Mouse (Mus musculus): ENCODE measurements around the gene Etv6. TPM values are rescaled to one million over a fixed set of nuclear protein-coding genes. Genes with fewer than 3 reads are reported as not detected.
"Not testable (repeated sequence)": the region's sequence is repeated elsewhere in the genome, so short reads cannot be mapped to it uniquely, and the experiment has no call there.

Gene Etv6
- polyA plus RNA-seq (2012; ENCODE audit: insufficient read depth, insufficient read length, missing spikeins): 8.6 and 10.5 TPM in 2 replicates

DNA sequence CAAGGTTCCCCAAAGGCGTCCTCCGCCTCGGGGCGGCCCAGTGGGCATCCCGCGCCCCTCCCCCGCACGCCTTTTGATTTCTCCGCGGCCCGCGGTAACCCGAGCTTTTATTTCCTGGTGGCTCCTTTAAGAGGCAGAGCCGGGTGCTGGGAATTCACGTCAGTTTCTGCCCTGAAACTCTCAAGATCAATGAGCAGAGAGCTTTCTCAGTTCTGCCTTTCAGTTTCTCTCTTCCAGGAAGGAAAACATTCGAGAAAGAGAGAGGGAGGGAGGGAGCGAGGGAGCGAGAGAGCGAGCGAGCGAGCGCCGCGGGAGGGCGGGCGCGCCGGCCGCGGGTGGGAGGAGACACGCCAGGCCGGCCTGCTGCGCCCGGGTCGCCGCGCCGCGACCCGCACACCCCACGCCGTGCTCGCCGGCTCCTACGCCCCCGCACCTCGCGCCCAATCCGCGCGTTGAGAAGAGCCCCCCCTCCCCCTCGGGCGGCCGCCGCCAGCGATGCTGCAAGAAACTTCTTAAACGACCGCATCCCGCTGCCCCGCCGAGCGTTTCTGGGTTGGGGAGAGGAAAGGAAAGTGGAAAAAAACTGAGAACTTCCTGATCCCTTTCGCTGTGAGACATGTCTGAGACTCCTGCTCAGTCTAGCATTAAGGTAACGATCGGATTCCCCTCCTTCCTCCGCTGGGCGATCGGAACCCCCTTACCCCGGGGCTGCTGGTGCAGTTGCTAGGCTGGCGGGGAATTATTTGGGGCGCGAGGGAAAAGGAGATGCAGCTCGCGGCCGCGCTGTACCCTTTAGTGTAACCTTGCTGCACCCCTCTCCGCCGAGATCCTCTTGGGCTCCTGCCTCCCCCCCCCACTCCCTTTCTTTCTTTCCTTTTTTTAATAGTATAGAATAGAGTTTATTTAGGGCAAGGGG is at the start of gene Etv6:
TSS of gene Etv6 (plus strand) at position 211 of the 916 bp plus-strand sequence.
- Histone ChIP-seq H3K27ac (replicated peaks; ENCODE audit: low read depth, low read length) (peak within 1 kb of the TSS; percentile 98), H3K4me3 (ENCODE audit: insufficient read depth, low read depth, low read length) (peak within 1 kb of the TSS; percentile 95)

DNA sequence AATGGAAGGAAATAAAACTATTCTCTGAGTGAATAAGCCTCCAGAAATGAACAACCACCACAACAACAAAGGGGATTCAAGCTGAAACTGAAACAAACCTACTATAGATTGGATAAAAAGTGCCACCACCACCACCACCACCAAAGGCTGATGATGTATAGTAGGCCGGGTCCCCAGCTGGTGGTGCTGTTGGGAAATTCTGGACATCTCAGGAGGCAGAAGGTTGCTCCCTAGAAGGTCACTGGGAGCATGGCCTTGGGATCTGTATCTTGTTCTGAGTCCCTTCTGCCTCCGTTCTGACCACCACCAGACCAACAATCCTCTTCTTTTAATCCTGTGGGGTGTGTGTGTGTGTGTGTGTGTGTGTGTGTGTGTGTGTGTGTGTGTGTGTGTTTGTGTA is 49.3 kb upstream of the Etv6 start:
- Histone ChIP-seq H3K4me1 (ENCODE audit: control insufficient read depth, insufficient read depth, insufficient read length, low read length) (peaks cover 8% of the 10 kb centered on the region; the same call in 1 of the 2 replicates), H3K27ac (replicated peaks; ENCODE audit: low read depth, low read length) (no peak overlapping the region), H3K4me3 (ENCODE audit: insufficient read depth, low read depth, low read length) (no peak overlapping the region)

More for the DNA sequence above, at the start of gene Etv6:
- peaks cover 26% of the 10 kb centered on the region for H3K4me1 ChIP-seq (ENCODE audit: control insufficient read depth, insufficient read depth, insufficient read length, low read length)

DNA sequence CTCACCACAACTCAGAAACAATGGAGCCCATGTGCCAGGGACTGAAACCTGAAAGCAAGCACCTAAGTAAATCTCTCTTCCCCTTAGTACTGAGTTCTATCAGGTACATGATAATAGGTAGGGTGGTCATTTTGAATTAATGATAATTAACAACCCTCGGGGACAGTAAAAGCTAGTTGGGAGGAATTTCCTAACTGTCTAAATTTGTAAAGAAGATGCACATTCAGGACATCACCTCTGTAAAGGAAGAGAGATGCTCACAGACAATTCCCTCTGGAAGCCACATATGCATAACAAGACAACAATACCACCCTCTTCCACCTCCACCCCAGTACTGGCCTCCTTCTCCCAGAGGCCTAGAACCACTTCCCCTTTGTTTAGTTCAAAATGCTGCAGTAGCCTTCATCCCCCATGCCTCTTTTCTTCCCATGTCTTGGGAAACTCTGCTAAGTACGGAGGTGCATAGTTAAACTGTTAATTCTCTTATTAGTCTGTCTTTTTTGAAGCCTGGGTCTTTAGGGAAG is 48.4 kb upstream of the Etv6 start:
- Histone ChIP-seq H3K27ac (replicated peaks; ENCODE audit: low read depth, low read length) (no peak overlapping the region), H3K4me1 (ENCODE audit: control insufficient read depth, insufficient read depth, insufficient read length, low read length) (peaks cover 8% of the 10 kb centered on the region; the same call in 1 of the 2 replicates), H3K4me3 (ENCODE audit: insufficient read depth, low read depth, low read length) (no peak overlapping the region)

DNA sequence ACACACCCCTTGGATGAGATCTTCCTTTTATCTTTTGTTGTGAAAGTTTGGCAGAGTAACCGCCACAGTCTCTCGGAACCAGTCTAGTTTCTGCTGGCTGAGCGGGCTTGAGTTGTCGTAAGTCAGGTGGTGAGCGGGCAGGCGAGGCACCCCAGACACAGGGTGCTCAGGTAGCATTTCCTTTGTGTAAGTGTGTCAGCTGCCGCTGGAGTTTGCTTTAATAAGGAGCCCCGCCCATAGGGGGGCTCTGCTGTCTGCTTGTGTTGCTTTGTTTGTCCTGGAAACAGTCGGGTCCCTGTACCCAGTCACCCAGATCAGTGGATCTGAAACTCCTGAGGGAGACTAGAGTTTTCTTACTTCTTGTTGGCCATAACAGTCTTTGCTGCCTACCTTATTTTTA is 47.5 kb upstream of the Etv6 start:
- H3K4me3 ChIP-seq (ENCODE audit: insufficient read depth, low read depth, low read length): no peak overlapping the region
- no peak overlapping the region for H3K27ac ChIP-seq (replicated peaks; ENCODE audit: low read depth, low read length)
- H3K4me1 ChIP-seq (ENCODE audit: control insufficient read depth, insufficient read depth, insufficient read length, low read length): peaks cover 8% of the 10 kb centered on the region; the same call in 1 of the 2 replicates

DNA sequence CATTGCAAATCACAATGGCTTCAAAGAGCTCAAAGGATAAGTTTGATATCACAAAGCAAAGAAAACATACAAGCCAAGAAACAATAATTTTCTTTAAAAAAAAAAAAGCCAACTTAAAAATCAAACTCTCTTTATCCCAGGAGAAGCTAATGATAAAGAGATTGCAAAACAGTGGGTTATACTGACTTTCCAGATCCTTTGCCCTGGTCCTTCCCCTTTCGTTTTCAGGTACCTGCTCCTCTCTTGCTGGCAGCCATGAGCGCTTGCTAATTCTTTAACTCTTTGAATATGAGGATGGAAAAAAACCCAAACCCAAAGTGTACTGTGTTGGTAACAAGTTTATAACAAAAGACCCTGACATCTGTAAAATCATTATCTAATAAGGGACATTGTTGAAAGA is 38.0 kb upstream of the Etv6 start:
- H3K4me1 ChIP-seq (ENCODE audit: control insufficient read depth, insufficient read depth, insufficient read length, low read length): 0 out of 2 replicates have a peak, but pooled peaks cover 2% of the 10 kb centered on the region
- H3K4me3 ChIP-seq (ENCODE audit: insufficient read depth, low read depth, low read length): no peak overlapping the region
- no peak overlapping the region for H3K27ac ChIP-seq (replicated peaks; ENCODE audit: low read depth, low read length)

DNA sequence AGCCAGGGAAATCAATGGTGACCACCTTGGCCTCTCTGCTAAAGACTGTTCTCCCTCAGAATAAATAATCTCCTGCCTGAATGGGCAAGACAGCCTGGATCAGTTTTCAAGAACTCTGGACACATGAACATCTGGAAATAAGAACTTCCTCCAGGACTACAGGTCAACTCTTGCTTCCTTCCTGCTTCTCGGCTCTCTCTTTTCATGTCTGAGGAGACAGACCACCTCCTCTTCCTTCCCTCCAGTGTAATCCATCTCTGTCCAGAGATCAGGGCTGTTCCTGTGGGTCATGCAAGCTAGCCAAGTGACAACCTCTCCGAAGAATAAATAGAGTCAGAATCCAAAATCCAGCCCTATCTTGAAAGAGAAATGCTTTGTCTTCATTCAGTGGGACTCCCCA is 37.6 kb upstream of the Etv6 start:
- Histone ChIP-seq H3K4me3 (ENCODE audit: insufficient read depth, low read depth, low read length) (no peak overlapping the region), H3K27ac (replicated peaks; ENCODE audit: low read depth, low read length) (no peak overlapping the region), H3K4me1 (ENCODE audit: control insufficient read depth, insufficient read depth, insufficient read length, low read length) (0 out of 2 replicates have a peak, but pooled peaks cover 2% of the 10 kb centered on the region)

DNA sequence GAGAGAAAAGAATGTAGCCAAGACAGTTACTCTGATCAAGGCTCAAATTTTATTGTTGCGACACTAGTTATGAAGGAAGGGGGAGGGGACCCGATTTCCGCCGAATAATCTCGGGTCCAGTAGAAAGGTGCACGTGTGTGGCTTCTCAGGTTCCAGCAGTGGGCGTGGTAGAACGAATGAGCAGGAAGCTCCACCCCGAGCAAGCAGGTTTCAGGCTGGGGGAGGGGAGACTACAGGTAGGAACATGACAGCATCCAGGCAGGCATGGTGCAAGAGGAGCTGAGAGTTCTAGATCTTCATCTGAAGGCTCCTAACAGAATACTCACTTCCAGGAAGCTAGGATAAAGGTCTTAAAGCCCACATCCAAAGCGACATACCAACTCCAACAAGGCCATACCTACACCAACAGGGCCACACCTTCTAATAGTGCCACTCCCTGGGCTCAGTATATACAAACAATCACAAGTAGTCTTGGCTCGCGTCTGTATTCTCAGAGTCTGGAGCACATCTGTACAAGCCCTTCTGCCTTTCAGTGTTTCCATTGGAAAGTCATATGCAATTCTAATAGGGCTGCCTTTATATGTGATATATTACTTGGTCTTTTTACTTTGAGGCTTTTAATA is 20.9 kb upstream of the Etv6 start:
- not testable (repeated sequence) for H3K4me1 ChIP-seq (ENCODE audit: control insufficient read depth, insufficient read depth, insufficient read length, low read length); H3K27ac ChIP-seq (replicated peaks; ENCODE audit: low read depth, low read length)

DNA sequence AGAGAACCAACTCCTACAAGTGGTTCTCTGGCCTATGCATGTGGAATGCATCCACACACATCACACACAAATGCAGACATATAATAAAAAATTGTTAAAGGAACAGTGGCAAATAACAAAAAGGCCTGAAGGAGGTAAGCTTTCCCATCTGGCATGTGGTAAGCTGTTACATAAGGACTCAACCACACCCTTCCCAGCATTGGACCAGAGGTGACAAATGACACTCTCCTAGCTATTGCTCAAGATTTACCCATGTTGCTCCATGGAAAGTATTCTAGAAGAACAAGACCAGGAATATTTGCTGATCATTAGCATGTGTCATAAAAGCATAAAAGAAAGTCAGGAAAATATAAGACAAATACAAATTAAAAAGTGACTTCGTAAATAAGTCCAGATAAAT is 16.7 kb upstream of the Etv6 start:
- Histone ChIP-seq H3K4me3 (ENCODE audit: insufficient read depth, low read depth, low read length) (no peak overlapping the region), H3K4me1 (ENCODE audit: control insufficient read depth, insufficient read depth, insufficient read length, low read length) (peaks cover 9% of the 10 kb centered on the region; the same call in 1 of the 2 replicates), H3K27ac (replicated peaks; ENCODE audit: low read depth, low read length) (no peak overlapping the region)

More for the DNA sequence above, 20.9 kb upstream of the Etv6 start:
- not testable (repeated sequence) for H3K4me3 ChIP-seq (ENCODE audit: insufficient read depth, low read depth, low read length)

DNA sequence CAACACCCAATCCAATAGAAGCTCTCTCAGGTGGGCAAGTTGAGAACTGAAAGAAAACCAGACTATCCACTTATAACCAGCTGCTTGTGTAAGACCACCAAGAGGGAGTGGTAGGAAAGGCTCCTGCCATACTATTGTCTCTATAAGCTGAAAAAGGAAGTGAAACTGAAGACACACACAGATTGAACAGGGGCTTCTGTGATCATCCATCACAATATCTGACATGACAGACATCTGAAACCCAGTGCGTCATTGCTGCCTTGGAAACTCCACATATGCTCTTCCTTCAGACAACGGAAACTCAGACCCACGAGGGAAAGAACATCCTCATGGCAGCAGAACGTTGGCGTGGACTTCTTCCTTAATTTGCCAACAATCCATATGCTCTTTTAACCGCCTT is 14.7 kb upstream of the Etv6 start:
- Histone ChIP-seq H3K27ac (replicated peaks; ENCODE audit: low read depth, low read length) (no peak overlapping the region), H3K4me3 (ENCODE audit: insufficient read depth, low read depth, low read length) (no peak overlapping the region), H3K4me1 (ENCODE audit: control insufficient read depth, insufficient read depth, insufficient read length, low read length) (peaks cover 6% of the 10 kb centered on the region; the same call in 1 of the 2 replicates)

DNA sequence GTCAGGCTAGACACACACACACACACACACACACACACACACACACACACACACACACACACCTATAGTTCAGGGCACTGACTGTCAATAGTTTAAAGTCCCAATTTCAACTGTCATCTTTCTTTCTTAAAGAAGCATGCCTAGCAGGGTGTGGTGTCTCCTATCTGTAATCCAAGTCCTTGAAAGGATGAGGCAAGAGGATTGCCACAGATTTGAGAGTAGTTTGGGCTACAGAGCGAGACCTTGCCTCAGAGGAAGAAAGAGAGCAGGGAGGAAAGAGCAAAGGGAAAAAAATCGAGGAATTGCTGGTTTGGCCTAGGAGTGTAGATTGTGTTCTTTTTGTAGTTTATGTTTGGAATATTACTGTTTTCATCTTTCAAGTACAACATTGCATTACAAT is 9.2 kb upstream of the Etv6 start:
- Histone ChIP-seq H3K4me3 (ENCODE audit: insufficient read depth, low read depth, low read length) (no peak overlapping the region), H3K27ac (replicated peaks; ENCODE audit: low read depth, low read length) (no peak overlapping the region), H3K4me1 (ENCODE audit: control insufficient read depth, insufficient read depth, insufficient read length, low read length) (no peaks in the 10 kb centered on the region)

DNA sequence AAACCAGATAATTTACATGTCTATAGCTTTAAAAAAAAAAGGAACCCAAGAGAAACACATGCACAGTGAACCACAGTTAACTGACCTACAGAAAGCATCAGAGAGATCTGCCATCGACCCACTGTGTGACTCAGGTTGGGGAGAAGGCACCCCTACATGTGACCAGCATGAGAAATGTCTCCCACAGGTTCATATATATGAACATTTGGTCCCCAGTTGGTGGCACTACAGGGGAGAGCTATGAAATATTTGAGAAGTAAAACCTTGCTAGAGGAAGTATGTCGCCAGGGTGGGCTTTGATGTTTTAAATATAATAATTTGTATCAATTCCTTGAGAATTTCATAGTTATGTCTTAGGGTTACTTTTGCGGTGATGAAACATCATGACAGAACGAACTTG is 8.5 kb upstream of the Etv6 start:
- Histone ChIP-seq H3K4me1 (ENCODE audit: control insufficient read depth, insufficient read depth, insufficient read length, low read length) (no peaks in the 10 kb centered on the region), H3K4me3 (ENCODE audit: insufficient read depth, low read depth, low read length) (no peak overlapping the region), H3K27ac (replicated peaks; ENCODE audit: low read depth, low read length) (no peak overlapping the region)

DNA sequence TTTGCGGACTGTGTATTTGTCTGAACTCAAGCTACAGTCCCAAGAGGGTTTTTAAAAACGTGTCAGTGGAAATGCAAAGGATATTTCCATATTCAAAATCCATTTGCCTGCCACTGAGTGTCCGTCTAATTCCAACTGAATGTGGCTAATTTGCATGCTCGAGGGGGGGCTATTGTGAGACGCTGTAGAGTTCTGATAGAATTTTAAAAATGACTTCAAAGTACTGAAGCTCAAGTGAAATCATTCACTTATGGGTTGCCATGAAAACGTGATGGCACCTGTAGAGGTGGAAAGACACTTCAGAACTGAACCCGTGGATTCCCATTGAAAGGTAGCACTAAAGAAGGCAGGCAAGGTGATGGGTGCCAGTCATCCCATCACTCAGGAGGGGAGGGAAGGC is 3.0 kb upstream of the Etv6 start:
- Histone ChIP-seq H3K4me1 (ENCODE audit: control insufficient read depth, insufficient read depth, insufficient read length, low read length) (peaks cover 6% of the 10 kb centered on the region; the same call in 1 of the 2 replicates), H3K27ac (replicated peaks; ENCODE audit: low read depth, low read length) (no peak overlapping the region), H3K4me3 (ENCODE audit: insufficient read depth, low read depth, low read length) (no peak overlapping the region)

DNA sequence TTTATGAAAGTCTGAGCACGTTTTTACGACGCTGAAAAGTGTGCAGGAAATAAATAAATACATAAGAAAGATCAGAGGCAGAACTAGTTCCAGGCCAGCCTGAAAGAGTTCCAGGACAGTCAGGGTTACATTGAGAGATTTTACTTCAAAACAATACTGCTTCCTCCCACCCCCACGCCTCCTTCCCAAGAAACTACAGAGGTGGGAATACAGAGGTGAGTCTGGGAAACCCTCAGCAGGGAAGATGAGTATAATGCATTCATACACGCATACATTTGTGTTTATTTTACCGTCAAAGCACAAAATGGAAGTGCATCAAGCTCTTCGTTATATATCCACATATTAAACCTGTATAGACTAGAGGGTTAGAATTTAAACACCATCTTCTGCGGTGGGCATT is 1.1 kb upstream of the Etv6 start:
- H3K4me3 ChIP-seq (ENCODE audit: insufficient read depth, low read depth, low read length): peak overlapping the region; percentile 95
- H3K4me1 ChIP-seq (ENCODE audit: control insufficient read depth, insufficient read depth, insufficient read length, low read length): peaks cover 20% of the 10 kb centered on the region
- H3K27ac ChIP-seq (replicated peaks; ENCODE audit: low read depth, low read length): peak overlapping the region; percentile 98

DNA sequence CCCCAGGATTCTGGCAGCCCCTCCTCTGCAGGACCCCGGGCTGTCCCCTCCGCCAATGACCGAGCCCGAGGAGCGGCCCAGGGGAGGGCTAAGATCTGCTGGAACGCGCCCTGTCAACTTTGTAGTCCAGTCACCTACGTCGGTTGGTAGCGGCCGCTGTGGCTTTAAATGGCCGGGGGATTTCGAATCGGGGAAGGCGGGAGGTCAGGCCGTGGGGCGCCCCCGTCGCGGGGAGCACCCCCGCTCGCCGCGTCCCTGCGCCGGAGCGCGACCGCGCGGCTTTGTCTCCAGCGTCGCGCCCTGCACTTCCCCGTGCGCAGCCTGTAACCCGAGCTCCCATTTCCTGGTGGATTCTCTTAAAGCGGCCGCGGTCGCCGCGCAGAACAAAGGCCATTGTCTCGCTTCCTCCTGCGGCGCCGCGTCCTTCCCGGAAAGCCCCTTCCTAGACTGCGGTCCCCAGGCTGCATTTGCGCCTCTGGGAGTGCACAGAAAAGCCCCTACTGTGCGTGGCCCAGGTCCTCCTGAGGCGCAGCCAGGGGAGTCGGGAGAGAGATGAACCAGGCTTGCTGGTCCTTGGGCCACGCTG is 503 bp upstream of the Etv6 start:
- H3K4me1 ChIP-seq (ENCODE audit: control insufficient read depth, insufficient read depth, insufficient read length, low read length): peaks cover 21% of the 10 kb centered on the region
- H3K4me3 ChIP-seq (ENCODE audit: insufficient read depth, low read depth, low read length): peak overlapping the region; percentile 95
- H3K27ac ChIP-seq (replicated peaks; ENCODE audit: low read depth, low read length): peak overlapping the region; percentile 98

DNA sequence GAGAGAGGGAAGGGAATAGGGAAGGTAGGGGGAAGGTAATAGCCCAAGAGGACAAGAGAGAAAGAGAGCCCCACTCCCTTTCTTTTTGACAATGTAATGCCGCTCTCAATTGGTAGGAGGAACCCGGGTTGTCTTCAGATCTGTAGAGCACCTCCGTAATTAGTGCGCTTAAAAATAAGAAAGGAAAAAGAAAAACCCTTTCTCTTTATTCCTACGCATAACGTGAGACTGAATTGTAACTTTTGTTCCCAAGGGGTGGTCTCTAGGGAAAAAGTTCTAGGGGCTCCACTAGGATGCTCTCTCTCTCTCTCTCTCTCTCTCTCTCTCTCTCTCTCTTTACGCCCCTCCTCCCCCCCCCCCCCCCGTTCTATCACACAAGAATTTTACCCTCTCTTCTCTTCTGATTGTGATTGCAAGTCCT is 1.0 kb downstream of the Etv6 start:
- Histone ChIP-seq H3K4me1 (ENCODE audit: control insufficient read depth, insufficient read depth, insufficient read length, low read length) (peaks cover 26% of the 10 kb centered on the region), H3K4me3 (ENCODE audit: insufficient read depth, low read depth, low read length) (peak overlapping the region; percentile 95)

More for the DNA sequence above, 1.0 kb downstream of the Etv6 start:
- peak overlapping the region; percentile 98 for H3K27ac ChIP-seq (replicated peaks; ENCODE audit: low read depth, low read length)

Data from brown adipose tissue, adult 24 weeks (tissue).